Mouse (Mus musculus) ES-E14 (cell line): Measurements from ENCODE around the gene Kcnc1.

ENCODE experiments used
- CHD2 ChIP-seq: IDR thresholded peaks from 2 replicates; pipeline ENCODE4 v1.6.1; 2014; ENCODE audit warnings: mild to moderate bottlenecking, low read depth, low read length, inconsistent platforms
- HCFC1 ChIP-seq: IDR thresholded peaks from 2 replicates; pipeline ENCODE4 v1.6.1; 2012; ENCODE audit warnings: low read length, inconsistent platforms, borderline replicate concordance; ENCODE audit not compliant: insufficient read depth
- MAFK ChIP-seq: IDR thresholded peaks from 2 replicates; pipeline ENCODE4 v1.6.1; 2014; ENCODE audit warnings: mild to moderate bottlenecking, low read depth, low read length, inconsistent platforms; ENCODE audit not compliant: insufficient read depth
- ZC3H11A ChIP-seq: IDR thresholded peaks from 2 replicates; pipeline ENCODE4 v1.6.1; 2012; ENCODE audit warnings: low read depth, mild to moderate bottlenecking, inconsistent platforms, low read length, borderline replicate concordance

- TF ChIP-seq ZC3H11A (no peak), MAFK (no peak), CHD2 (no peak), HCFC1 (no peak)
Measured at GRCm38 (mm10) chr7:46415818-46416425, 19.6 kb downstream of the Kcnc1 start.
